Mouse (Mus musculus): Measurements from ENCODE around the gene Fos. TPM values are rescaled to one million over a fixed set of nuclear protein-coding genes. Genes with fewer than 3 reads are reported as not detected.

Fos gene
- total RNA-seq (2021), result 1 to 10 TPM; 4.3 to 5.0 TPM
- long read RNA-seq, experiment 1, partial matches to known transcripts, result 0 of 3 reads
- long read RNA-seq, experiment 1, other reads (novel, unspliced or antisense), result 1 of 3 reads
- long read RNA-seq, experiment 2, partial matches to known transcripts, result 0 of 1 reads
- long read RNA-seq, experiment 2, other reads (novel, unspliced or antisense), result 0 of 1 reads

DNA sequence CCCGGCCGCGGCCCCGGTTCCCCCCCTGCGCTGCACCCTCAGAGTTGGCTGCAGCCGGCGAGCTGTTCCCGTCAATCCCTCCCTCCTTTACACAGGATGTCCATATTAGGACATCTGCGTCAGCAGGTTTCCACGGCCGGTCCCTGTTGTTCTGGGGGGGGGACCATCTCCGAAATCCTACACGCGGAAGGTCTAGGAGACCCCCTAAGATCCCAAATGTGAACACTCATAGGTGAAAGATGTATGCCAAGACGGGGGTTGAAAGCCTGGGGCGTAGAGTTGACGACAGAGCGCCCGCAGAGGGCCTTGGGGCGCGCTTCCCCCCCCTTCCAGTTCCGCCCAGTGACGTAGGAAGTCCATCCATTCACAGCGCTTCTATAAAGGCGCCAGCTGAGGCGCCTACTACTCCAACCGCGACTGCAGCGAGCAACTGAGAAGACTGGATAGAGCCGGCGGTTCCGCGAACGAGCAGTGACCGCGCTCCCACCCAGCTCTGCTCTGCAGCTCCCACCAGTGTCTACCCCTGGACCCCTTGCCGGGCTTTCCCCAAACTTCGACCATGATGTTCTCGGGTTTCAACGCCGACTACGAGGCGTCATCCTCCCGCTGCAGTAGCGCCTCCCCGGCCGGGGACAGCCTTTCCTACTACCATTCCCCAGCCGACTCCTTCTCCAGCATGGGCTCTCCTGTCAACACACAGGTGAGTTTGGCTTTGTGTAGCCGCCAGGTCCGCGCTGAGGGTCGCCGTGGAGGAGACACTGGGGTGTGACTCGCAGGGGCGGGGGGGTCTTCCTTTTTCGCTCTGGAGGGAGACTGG is at the start of gene Fos:
Gene Fos (plus strand): TSS at position 410 of the 817 bp plus-strand sequence.
- intact Hi-C loops (cut with DNase I), result loop anchor here (1.0 to 5.0 kb wide), 2 partner anchors 18 to 36 kb away; no protein-coding TSS in a partner anchor
- peak; percentile 88 to 89 for DNase-seq

DNA sequence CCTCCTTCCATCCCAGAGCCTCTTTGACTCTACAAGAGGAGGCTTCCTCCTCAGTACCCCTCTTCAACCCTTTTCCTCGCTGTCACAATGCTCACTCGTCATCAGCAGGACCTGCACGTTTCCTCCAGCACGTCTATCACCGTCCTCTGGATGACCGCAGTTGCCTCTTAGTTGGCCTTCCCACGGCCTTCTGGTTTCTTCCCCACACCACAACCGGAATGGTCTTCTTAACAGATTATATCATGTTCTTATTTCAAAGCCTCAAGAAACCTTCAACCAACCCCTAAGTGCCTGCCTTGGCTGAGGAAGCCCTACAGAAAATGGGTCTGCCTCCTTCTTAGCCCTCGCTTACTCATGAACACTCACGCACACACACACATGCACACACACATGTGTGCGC is 48.0 kb upstream of the Fos start:
- intact Hi-C loops (cut with DNase I), result loop anchor here (5.0 kb wide), 1 partner anchor 38 kb away; no protein-coding TSS in a partner anchor
- no peak for DNase-seq

DNA sequence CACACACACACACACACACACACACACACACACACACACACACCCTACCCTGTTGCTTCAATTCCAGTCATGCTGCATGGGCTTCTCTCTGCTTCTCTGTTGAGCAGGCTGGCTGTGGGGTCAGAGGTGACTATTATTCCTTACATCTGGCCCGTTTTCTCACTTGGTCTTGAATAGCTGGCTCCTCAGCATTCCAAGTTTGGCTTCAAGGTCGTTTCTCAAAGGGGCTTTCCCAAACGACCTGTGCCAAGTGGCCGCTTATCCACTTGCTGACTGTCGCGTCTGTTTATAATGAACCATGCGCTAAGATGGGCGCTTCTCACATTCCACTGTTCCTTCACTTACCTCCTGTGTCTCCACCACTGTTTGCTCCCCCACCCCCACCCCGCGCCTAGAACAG is 47.6 kb upstream of the Fos start:
- intact Hi-C loops (cut with DNase I), result loop anchor here (5.0 kb wide), 1 partner anchor 39 kb away; no protein-coding TSS in a partner anchor
- no peak for DNase-seq

DNA sequence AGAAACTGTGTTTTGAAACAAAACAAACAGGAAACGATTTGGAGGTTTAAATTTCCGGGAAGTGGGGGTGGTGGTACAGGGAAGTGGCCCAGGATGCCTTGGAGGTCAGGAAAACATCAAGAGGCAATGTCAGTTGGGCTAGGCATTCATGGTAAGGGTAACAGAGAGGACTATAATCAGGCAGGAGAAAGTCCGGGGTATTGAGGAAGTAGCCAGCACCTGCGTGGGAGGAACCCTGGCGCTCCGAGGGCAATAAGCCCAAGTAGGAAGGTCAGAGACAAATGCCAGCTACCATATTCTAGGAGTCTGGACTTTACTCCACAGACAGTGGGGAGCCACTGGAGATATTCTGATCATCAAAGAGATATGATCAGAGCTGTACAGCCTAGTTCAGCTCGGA is 45.9 kb upstream of the Fos start:
- intact Hi-C loops (cut with DNase I), result loop anchor here (5.0 kb wide), 1 partner anchor 41 kb away; no protein-coding TSS in a partner anchor
- DNase-seq, result no peak

DNA sequence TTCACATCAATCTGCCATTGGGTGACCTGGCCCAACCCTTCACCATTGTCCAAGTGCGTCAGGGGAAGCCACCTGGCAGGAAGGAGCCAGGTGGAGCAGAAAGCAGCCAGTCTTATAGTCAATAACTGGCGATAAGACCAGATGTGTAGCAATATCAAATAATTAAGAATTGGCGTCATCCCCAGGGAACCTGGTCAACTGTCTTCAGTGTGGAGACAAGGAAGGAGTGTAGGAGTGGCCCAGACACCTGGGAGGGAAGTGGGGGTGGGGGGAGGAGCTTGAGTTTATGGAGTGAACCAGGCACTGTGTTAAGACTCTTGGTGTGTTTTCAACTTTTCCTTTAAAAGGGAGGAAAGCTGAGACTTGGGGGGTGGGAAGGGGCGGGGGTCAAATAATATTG is 43.7 kb upstream of the Fos start:
- intact Hi-C loops (cut with DNase I), result loop anchor here (5.0 kb wide), 1 partner anchor 43 kb away; no protein-coding TSS in a partner anchor
- DNase-seq, result no peak

DNA sequence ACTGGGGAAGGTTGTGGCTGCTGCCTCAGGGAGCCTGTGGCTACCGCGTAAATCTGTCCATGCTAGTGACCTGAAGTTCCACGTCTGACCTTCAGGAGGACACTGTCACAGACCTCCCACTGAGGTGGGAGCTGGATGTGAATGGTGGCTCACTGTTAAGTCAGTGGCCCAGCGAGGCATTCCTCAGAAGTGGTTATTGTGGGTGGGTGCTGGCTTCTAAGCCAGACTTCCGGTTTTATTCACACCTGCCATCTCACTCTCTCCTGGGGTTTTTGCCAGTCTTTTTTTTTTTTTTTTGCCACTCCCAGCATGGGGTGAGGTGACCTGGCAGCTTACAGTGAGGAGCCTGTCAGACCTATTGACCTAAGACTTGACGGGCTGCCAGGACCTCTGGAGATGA is 43.3 kb upstream of the Fos start:
- DNase-seq, result no peak
- intact Hi-C loops (cut with DNase I), result no loop called here

DNA sequence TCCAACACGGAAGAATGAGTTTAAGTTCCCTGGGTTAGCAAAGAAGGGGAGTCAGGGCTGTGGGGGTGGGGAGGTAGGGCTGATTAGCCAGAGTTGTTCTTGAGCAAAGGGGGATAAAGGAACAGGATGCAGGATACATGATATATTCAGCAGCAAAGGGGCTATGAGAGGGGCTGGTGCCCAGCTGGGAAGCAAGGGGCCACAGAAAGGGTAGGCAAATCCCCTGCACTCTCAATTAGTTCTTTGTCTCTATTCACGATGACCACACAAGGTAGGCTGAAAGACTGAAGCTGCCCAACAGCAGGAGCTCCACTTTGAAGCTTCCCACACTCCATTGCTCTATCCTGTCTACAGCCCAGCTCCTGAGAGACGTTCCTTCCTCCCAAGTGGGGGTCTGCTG is 39.8 kb upstream of the Fos start:
- no peak for DNase-seq
- intact Hi-C loops (cut with DNase I), result no loop called here

DNA sequence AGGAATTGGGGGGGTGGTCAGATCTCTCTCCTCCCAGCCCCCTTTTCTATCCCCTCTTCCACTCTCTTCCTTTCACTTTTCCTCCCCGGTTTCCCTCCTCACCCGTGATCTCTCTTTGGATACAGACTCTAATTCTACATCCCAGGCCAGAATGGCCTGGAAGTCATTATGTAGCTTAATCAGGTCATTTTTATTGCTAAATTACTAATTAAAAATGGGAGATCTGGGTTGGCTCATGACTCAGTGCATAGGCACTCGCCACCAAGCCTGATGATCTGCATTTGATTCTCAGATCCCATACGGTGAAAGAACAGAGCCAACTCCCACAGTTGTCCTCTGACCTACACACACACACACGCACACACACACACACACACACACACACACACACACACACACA is 39.2 kb upstream of the Fos start:
- intact Hi-C loops (cut with DNase I), result no loop called here
- DNase-seq, result no peak

DNA sequence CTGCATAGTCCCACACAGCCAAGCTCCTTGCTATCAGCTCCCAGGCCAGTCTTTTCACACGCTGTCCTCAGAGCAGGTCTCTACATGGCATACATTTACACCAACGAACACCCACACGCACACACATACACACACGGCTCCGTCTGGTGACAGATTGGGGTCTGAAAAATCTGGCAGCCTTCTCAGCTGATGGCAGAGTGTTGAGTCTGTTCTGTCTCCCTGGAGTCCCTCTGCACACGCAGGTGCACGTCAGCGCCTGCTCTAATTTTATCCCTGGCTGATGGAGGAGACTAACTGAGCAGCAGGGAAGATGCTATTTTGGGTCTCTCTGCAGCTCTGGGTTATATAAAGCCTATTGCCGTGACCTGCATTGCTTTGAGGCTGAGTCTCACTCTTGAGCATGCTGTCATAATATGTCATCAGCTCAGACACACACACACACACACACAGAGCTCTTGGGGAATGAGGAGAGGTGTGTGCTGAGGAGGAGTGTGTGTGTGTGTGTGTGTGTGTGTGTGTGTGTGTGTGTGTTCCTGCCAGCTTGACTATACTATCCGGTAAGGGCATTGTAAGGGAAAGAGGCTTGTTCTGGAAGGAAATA is 37.6 kb upstream of the Fos start:
- intact Hi-C loops (cut with DNase I), result loop anchor here (5.0 kb wide), 1 partner anchor 36 kb away; the partner anchor contains the start of gene Fos
- peak; percentile 56 to 68 for DNase-seq

DNA sequence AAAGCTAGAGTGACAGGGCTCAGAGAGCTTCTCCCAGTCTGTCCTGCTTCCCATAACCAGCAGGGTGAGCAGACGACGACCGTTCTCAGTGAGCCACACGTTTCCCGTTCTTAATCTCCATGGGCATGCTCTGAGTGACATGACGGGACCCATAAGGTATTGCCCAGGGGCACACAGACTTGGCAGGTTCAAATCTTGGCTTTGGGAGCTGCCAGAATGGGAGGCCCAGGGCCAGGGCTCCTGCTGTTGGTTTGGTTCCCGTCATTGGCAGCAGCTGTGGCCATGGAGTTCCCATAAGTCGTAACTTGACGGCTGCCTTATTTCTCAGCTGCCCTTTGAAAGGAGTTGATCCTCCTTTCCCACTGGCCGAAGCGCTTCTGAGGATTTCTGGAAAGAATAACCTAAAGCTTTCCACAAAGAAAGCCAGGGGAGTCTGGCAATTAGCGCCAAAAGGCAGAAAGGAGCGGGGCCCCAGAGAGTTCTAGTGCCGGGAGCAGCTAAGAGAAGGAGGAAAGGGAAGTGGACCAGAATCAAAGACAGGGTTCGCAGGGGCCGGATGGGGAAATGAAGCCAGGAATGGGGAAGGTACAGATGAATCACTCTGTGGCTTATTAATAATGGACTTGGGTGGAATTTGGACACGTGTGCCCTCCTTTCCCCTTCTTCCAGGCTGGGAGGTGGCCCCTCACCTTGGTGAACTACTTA is 36.4 kb upstream of the Fos start:
- intact Hi-C loops (cut with DNase I), result loop anchor here (5.0 kb wide), 1 partner anchor 35 kb away; the partner anchor contains the start of gene Fos
- DNase-seq, result peak; percentile 45 to 68

DNA sequence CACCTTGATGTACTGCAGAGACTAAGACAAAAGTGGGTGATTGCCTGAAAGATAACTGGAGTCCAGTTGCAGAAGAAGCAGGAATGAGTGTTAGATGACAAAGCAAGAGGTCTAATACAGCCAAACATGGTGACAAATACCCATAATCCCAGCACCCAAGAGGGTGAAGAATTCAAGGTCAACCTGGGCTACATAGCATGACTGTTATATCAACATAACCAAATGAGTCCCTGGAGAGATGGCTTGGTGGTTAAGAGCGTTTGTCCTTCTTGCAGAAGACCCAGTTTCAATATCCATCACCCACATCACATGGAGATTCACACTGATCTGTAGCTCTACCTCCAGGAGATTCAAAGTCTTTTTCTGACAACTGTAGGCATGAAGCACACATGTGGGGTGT is 30.2 kb upstream of the Fos start:
- intact Hi-C loops (cut with DNase I), result no loop called here
- DNase-seq, result no peak

DNA sequence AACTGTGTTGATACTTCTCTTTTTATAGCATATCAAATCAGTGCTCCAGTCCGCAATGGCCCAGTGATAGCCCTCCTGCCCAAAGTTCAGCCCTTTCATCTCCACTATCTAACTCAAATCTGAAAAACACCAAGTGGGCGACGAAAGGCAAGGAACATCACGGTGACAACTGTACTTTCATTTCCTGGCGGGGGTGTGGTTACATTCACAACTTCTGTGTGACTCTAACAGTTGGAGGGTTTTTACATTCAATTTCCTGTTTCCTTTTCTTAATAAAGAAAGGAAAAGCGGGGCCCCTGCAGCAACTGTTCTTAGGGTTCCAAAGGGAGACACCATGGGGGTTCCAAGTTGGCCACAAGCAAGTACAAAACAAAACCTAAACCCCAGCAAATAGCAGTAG is 29.0 kb upstream of the Fos start:
- no peak for DNase-seq
- intact Hi-C loops (cut with DNase I), result no loop called here

DNA sequence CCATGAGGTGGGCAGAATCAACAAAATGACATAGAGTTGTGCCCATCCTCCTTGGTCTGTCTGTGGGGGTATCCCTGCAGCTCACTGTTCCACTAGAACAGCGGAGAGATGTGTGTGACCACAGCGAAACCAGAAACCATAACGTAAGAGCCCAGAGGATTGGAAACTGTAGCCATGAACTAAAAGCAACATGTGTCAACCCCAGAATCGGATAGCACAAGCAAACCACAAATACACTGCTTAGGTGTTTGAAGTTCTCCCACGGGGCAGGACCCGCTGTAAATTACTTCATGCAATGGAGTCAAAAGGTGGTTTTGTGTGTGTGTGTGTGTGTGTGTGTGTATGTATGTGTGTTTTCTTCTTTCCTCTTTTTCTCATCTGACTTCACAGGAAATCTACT is 26.7 kb upstream of the Fos start:
- no peak for DNase-seq
- intact Hi-C loops (cut with DNase I), result no loop called here

DNA sequence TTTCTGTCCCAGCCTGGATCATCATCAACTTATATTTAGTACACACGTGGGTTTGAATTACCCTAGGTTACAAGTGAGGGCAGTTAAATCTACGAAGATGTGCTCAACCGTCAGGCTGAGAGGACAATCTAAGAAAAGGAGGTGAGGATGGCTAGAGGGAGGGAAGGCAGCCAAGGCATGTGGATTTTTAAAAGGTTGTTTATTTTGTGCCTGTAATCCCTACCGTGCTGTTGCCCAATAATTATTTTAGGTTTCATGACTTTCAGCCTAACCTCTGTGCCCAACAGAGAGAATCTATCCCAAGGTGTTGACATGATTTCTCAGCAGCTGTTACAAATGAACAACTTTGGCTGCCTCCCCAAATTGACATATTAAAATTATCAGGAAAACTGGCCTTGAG is 26.2 kb upstream of the Fos start:
- intact Hi-C loops (cut with DNase I), result no loop called here
- DNase-seq, result no peak

DNA sequence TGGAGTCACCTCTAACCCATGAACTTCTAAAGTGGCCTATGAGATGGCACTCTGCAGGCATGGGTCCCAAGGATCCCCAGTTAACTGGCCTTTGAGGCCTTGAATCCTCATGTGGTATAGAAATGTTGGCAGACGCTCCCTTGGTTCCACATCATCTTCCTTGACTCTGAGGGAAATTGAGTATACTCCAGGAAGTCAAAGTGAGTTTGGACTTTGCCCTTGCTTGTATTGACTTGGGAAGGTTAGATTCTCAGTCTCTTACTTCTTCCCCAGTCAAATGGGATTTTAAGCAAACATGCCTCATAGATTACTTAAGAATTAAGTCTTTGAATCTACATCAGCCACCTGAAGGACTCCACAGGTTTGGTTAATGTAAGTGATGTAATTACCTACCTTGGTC is 24.2 kb upstream of the Fos start:
- intact Hi-C loops (cut with DNase I), result no loop called here
- no peak for DNase-seq

DNA sequence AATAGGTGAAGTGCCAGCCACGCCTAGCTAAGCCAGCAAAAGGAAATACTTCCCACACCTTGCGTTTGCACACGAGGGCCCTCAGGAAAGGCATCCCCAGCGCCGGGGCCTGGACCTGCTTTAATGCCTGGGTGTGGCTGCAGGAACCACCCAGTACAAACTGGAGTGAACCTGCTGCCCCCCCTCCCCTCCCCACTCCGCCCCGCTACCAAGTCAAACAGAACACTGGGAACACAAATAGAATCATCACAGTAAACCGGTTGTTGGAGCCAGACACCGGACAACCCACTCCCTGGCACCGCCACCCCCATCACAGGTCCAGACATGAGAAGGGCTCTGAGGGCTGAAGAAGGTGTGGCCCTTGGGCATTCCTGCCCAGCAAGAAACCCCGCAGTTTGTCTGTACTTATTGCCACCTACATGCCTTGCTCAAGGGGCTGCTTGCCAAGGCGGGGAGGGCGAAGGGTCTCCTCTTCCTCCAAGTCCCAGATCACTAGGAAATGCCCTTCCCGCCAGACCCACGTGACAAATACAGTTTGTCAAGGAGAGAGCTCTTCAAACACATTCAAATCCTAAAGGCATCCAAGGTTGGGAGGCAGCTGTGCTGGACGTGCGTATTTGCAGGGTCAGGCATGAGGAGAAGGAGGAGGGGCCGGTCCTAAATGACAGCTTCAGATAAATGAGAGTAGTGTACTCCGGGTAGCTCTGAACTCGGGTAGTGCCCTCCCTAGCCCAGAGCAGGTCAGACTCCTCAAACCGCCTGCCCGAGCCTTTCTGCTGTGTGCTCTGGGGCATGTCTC is 21.8 kb upstream of the Fos start:
- DNase-seq, result no peak

DNA sequence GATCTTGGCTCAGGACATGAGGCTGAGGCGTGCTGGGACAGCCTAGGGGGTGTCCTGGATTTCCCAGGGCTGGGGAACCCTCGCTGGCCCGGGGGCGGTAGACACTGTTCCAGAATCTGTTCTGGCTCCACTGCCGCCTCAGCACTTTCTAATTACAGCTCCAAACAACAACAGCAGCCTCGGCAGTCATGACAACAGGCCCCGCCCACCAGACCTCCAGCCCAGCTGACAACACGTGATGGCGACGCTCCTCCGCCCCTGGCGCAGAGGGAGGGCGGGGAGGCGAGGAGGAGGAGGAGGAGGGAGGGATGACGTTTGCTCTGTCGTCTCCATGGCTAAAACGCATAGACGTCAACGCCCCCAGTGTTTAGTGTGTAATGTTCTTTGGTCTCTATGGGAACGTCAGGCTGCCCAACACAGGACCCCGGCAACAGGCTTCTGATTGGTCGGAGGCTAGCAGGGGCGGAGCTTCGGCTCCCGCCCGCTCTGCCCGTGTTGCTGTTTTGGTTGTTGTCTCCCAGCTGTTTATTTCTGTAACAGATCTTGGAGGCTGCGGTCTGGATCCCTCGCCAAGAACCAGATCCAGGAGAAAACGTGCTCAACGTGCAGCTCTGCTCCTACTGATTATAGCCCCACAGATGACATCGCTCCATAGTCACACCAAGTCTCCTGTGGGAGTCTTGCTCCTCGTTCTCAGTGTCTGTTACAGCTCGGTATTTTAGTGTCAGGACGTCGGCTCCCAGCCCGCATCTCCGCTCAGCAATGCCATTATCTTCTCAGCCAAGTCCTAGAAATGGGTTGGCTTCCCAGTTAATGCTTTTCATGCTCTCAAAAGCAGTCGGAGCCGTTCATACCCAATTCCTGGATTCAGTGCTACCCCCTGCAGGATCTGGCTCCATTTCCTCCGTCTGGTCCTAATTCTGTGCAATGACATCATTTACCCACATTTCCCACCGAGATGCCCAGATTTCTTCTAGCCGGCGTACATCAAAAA is 18.3 kb upstream of the Fos start:
- intact Hi-C loops (cut with DNase I), result loop anchor here (1.0 to 2.0 kb wide), 2 partner anchors 15 to 19 kb away; no protein-coding TSS in a partner anchor
- DNase-seq, result peak; percentile 98

More for the DNA sequence above, 21.8 kb upstream of the Fos start:
- intact Hi-C loops (cut with DNase I), result no loop called here

DNA sequence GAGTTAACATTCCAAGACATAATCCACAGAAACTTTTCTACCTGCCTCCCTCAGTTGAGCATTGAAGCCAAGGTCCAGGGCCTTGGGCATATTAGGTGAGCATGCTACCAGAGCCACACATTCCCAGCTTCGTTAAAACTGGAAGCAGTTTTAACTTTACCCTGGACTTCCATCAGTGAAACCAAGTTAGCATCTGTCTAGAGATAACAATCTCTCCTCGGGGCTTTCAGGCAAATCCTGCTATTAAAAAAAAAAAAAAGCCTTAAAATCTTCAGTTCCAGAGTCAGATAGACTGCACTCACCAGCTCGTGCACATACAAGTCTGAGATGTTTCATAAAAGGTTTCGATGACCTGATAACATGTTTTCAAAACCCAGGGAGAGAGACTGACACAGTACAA is 17.4 kb upstream of the Fos start:
- DNase-seq, result no peak
- intact Hi-C loops (cut with DNase I), result no loop called here
